Mouse (Mus musculus) neural tube, embryonic 14.5 days (tissue): ENCODE measurements around the gene Eif6. TPM values are rescaled to one million over a fixed set of nuclear protein-coding genes. Genes with fewer than 3 reads are reported as not detected.
"Not testable (repeated sequence)": the region's sequence is repeated elsewhere in the genome, so short reads cannot be mapped to it uniquely, and the experiment has no call there.

Source experiments
- ATAC-seq: fragments of 200-750 bp; cut with Nextera tagmentation; 2 replicates; pipeline ENCODE4 v1.8.0; 2017; ENCODE audit warnings: low read depth, mild to moderate bottlenecking, moderate TSS enrichment, moderate library complexity
- H3K27ac ChIP-seq: fragments of 300-500 bp; sonication (generic); 2 replicates; pipeline ENCODE4 v1.5.1; 2014; ENCODE audit warnings: low read depth, mild to moderate bottlenecking, control low read depth, low read length, moderate library complexity, mixed read lengths
- H3K27me3 ChIP-seq: fragments of 300-500 bp; sonication (generic); 2 replicates; pipeline ENCODE4 v1.6.1; 2014; ENCODE audit warnings: low read length; ENCODE audit not compliant: control insufficient read depth, insufficient read depth
- H3K36me3 ChIP-seq: fragments of 300-500 bp; sonication (generic); 2 replicates; pipeline ENCODE4 v1.6.1; 2014; ENCODE audit warnings: low read length, mixed read lengths; ENCODE audit not compliant: control insufficient read depth, insufficient read depth
- H3K4me1 ChIP-seq: fragments of 300-500 bp; sonication (generic); 2 replicates; pipeline ENCODE4 v1.6.1; 2014; ENCODE audit warnings: low read length; ENCODE audit not compliant: control insufficient read depth, insufficient read depth
- H3K4me2 ChIP-seq: fragments of 300-500 bp; sonication (generic); 2 replicates; pipeline ENCODE4 v1.6.1; 2014; ENCODE audit warnings: mild to moderate bottlenecking, low read depth, low read length, control low read depth
- H3K4me3 ChIP-seq: fragments of 300-500 bp; sonication (generic); 2 replicates; pipeline ENCODE4 v1.5.1; 2014; ENCODE audit warnings: low read depth, low read length, control low read depth, mixed read lengths
- H3K9ac ChIP-seq: fragments of 300-500 bp; sonication (generic); replicated peaks from 2 replicates; pipeline ENCODE4 v1.6.1; 2014; ENCODE audit warnings: low read depth, mild to moderate bottlenecking, control low read depth, low read length, mixed read lengths
- H3K9me3 ChIP-seq: fragments of 300-500 bp; sonication (generic); 2 replicates; pipeline ENCODE4 v1.6.1; 2016; ENCODE audit warnings: low read length; ENCODE audit not compliant: control insufficient read depth
- WGBS: fragments of 180-500 bp; shearing (Covaris S2); extraction: QIAGEN DNeasy Blood & Tissue Kit; methylation state at CpG from one replicate; pipeline ENCODE4 v1.1.7; 2014; 5-methylcytosine and 5-hydroxymethylcytosine counted together
- polyA plus RNA-seq: library from polyadenylated mRNA; unstranded; fragments of >200 nt; fragmentation: Nextera tagmentation; extraction: Ambion mirVana; gene quantifications from 2 replicates; pipeline ENCODE4 v1.2.1, GENCODE M21; 2014

Eif6 gene
- polyA plus RNA-seq, 1 experiment from 2014 or later = 133 TPM

DNA sequence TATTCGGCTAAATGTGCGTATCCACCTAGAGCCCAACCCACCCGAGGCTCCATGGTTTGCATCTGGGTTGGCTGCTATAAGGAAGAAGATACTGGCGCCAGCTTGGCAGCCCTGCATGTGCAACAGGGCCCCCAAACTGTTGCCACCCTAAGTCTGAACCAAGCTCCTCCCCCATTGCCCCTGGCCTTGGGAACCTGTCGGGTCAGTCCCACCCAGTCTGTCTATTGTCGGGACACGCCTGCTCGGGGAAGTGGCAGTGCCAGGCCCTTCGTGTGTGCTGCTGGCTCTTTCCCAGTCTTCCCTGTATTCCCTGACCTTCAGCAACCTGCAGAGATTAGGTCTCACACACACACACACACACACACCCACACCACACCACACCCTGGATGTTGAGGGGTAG lies 8.0 kb upstream of the Eif6 start, which contains the start of gene Fam83c:
Fam83c (minus strand) TSS at position 123 of the 400 bp plus-strand sequence.
- 70% methylated on average over 9 of the region's 9 CpGs for WGBS
- H3K4me1 ChIP-seq = no peaks in the 10 kb centered on the region

DNA sequence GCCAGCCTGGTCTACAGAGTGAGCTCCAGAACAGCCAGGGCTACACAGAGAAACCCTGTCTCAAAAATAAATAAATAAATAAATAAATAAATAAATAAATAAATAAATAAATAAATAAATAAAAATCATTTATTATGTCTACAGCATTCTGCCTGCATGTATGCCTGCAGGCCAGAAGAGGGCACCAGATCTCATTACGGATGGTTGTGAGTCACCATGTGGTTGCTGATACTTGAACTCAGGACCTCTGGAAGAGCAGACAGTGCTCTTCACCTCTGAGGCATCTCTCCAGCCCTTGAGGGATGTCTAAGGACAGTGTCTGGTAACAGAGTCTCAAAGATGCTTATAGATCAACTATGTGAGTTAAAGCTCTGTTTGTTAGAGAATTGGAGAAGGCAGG lies 5.4 kb upstream of the Eif6 start:
- H3K27ac ChIP-seq, ATAC-seq: not testable (repeated sequence)
- WGBS = 78% methylated on average over 1 of the region's 1 CpGs

More for the DNA sequence above, 8.0 kb upstream of the Eif6 start, which contains the start of gene Fam83c:
- Histone ChIP-seq H3K4me3 (no peak within 1 kb of the TSS), H3K27ac (no peak within 1 kb of the TSS), H3K27me3 (no peaks in the 10 kb centered on the region), H3K9ac (no peak within 1 kb of the TSS), H3K36me3 (no peaks in the 10 kb centered on the region), H3K4me2 (no peak within 1 kb of the TSS), H3K9me3 (no peaks in the 10 kb centered on the region)
- no peak for ATAC-seq

DNA sequence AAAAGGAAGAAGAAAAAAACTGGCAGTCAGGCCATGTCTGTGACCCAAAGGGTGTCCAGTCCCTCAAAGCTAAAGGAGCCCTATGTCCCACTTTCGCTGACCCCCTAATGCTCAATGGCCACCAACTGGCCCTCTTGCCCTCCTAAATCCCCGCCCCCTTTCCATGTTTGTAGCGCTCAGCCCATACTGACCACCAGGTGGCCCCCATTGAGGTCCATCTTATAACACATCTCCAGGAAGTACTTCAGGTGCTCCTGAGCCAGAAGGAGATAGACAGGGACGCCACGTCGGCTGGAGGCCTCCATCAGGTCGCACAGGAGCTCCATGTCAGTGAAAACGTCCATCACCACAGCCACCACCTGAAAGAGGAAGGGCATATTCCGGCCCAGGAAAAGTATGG lies 4.6 kb upstream of the Eif6 start:
- H3K36me3 ChIP-seq = no peaks in the 10 kb centered on the region
- H3K27me3 ChIP-seq = no peaks in the 10 kb centered on the region
- peaks cover 9% of the 10 kb centered on the region for H3K4me1 ChIP-seq
- no peak overlapping the region for H3K4me3 ChIP-seq
- 71% methylated on average over 9 of the region's 9 CpGs for WGBS
- ATAC-seq = no peak
- no peaks in the 10 kb centered on the region for H3K9me3 ChIP-seq
- H3K9ac ChIP-seq = no peak overlapping the region
- no peak overlapping the region for H3K4me2 ChIP-seq
- no peak overlapping the region for H3K27ac ChIP-seq

More for the DNA sequence above, 5.4 kb upstream of the Eif6 start:
- not testable (repeated sequence) for H3K36me3 ChIP-seq, H3K9me3 ChIP-seq, H3K4me1 ChIP-seq, H3K4me2 ChIP-seq, H3K27me3 ChIP-seq, H3K4me3 ChIP-seq, H3K9ac ChIP-seq

GRCm38 (mm10) chr2:155830841-155831240 lies 4.1 kb upstream of the Eif6 start:
- peaks cover 9% of the 10 kb centered on the region for H3K4me1 ChIP-seq
- no peaks in the 10 kb centered on the region for H3K27me3 ChIP-seq
- H3K9me3 ChIP-seq = no peaks in the 10 kb centered on the region
- no peak overlapping the region for H3K4me3 ChIP-seq
- ATAC-seq = no peak
- H3K36me3 ChIP-seq = no peaks in the 10 kb centered on the region
- H3K4me2 ChIP-seq = no peak overlapping the region
- 93% methylated on average over 8 of the region's 8 CpGs for WGBS
- no peak overlapping the region for H3K27ac ChIP-seq
- no peak overlapping the region for H3K9ac ChIP-seq

GRCm38 (mm10) chr2:155825904-155826629 lies 658 bp downstream of the Eif6 start:
- H3K9ac ChIP-seq = peak overlapping the region; percentile 46
- H3K27me3 ChIP-seq = no peaks in the 10 kb centered on the region
- peaks cover 15% of the 10 kb centered on the region for H3K36me3 ChIP-seq
- peak overlapping the region; percentile 93 for H3K4me2 ChIP-seq
- peaks cover 13% of the 10 kb centered on the region for H3K4me1 ChIP-seq
- no peaks in the 10 kb centered on the region for H3K9me3 ChIP-seq
- peak; percentile 7; the same call in 1 of the 2 replicates for ATAC-seq
- peak overlapping the region; percentile 61 for H3K27ac ChIP-seq
- WGBS = 2% methylated on average over 51 of the region's 52 CpGs
- H3K4me3 ChIP-seq = peak overlapping the region; percentile 79

DNA sequence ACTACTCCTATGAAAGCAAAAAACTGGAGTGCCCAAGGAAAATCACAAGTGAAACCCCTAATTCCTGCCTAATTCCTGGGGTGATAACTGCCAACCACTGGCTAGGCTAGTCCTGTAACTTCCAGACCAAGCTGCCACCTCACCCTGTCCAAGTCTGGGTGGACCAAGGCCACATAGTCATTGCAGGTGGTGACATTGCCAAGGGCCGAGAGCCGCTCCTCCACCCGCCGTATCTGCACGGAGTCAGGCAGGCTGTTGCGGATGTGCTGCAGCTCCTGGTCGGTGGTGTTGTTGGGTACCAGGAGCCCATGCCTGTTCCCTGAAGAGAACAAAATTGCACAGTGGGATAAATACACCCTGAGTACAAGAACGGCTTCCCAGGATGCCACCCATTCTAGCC lies 3.0 kb downstream of the Eif6 start:
- H3K4me3 ChIP-seq = no peak overlapping the region
- H3K4me1 ChIP-seq = peaks cover 14% of the 10 kb centered on the region
- no peak for ATAC-seq
- H3K27me3 ChIP-seq = no peaks in the 10 kb centered on the region
- 96% methylated on average over 8 of the region's 8 CpGs for WGBS
- peaks cover 15% of the 10 kb centered on the region for H3K36me3 ChIP-seq
- H3K27ac ChIP-seq = no peak overlapping the region
- H3K9me3 ChIP-seq = no peaks in the 10 kb centered on the region
- H3K9ac ChIP-seq = no peak overlapping the region
- no peak overlapping the region for H3K4me2 ChIP-seq

DNA sequence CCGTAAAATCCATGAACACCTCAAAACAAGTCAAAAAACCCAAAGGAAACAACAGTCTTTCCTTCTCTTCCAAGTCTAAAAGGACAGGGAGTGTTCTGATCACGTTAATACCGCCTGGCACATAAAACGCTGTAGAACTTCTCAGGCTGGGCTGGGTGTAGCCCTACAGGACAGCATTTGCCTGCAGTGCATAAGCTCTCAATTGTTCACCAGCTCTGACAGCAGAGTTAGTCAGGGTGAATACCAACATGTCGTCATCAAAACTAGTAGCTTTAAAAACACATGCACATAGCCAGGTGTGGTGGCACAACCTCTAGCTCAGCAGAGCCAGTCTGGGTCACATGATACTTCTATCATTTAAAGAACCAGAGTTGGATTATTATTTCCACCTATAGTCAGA lies 5.9 kb downstream of the Eif6 start:
- Histone ChIP-seq H3K36me3 (peaks cover 18% of the 10 kb centered on the region), H3K4me2 (no peak overlapping the region), H3K4me1 (peaks cover 15% of the 10 kb centered on the region; the same call in 1 of the 2 replicates), H3K9me3 (no peaks in the 10 kb centered on the region), H3K27me3 (no peaks in the 10 kb centered on the region), H3K27ac (no peak overlapping the region), H3K9ac (no peak overlapping the region), H3K4me3 (no peak overlapping the region)
- no peak for ATAC-seq
- 96% methylated on average over 5 of the region's 5 CpGs for WGBS

GRCm38 (mm10) chr2:155819449-155820251 lies 7.1 kb downstream of the Eif6 start:
- peak overlapping the region; percentile 80; the same call in 1 of the 2 replicates for H3K9ac ChIP-seq
- H3K4me1 ChIP-seq = peaks cover 12% of the 10 kb centered on the region; the same call in 1 of the 2 replicates
- ATAC-seq = peak; percentile 54
- H3K9me3 ChIP-seq = no peaks in the 10 kb centered on the region
- peak overlapping the region; percentile 52 for H3K4me3 ChIP-seq
- peaks cover 23% of the 10 kb centered on the region for H3K36me3 ChIP-seq
- H3K27me3 ChIP-seq = no peaks in the 10 kb centered on the region
- WGBS = 61% methylated on average over 6 of the region's 6 CpGs
- peak overlapping the region; percentile 85 for H3K27ac ChIP-seq
- H3K4me2 ChIP-seq = peak overlapping the region; percentile 81

- Histone ChIP-seq H3K4me1 (peaks cover 12% of the 10 kb centered on the region; the same call in 1 of the 2 replicates), H3K9ac (peak within 1 kb of the TSS; percentile 80), H3K4me2 (peak within 1 kb of the TSS; percentile 81), H3K4me3 (peak within 1 kb of the TSS; percentile 52), H3K36me3 (peaks cover 23% of the 10 kb centered on the region), H3K27me3 (no peaks in the 10 kb centered on the region), H3K9me3 (no peaks in the 10 kb centered on the region), H3K27ac (peak within 1 kb of the TSS; percentile 85)
- ATAC-seq = no peak
Observed at GRCm38 (mm10) chr2:155819392-155819448, 7.5 kb downstream of the Eif6 start, which contains the start of gene BC029722. BC029722 (minus strand) TSS chr2:155819426.
